8 mouse cellular contexts compared by ENCODE assay signal in the genomic region with DNA sequence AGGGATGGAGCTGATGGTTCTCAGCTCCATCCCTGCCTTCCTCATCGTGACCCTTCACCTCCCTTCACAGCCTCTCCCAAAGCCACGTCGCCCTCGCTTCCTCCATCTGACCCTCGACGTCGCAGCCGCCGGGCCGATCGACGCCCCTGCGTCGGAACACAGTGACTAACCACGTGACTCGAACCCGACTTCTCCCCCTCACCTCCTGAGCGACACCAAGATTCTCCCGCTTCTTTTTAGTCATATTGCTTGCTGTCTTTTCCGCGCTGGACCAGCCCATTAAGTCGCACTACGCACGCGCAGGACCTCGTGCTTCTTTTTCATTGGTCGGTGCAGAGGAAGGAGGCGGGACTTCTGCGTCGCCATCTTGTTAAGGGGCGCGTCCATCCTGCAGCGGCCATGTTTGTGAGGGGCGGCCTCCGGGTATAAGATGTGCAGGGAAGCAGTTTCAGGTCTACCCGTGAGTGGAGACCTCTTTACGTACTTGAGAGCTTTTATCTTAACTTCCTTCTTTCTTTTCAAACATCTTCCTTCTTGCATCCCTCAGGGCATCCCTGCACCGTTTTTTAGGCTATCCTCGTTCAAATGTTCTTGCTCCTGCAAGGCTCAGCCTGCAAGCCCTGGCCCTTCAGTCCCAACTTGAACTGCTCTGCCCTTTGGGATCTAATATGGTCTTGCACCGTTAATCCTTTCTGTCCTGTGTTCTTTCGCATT. TPM values are rescaled to one million over a fixed set of nuclear protein-coding genes. Genes with fewer than 3 reads are reported as not detected.
DNase-seq lines count a peak whose midpoint lies in the region; ATAC-seq and TF ChIP-seq lines count a peak whose summit lies in the region.

A gene (minus strand): TSS at position 313 of the 714 bp plus-strand sequence.

- H3K27ac ChIP-seq in heart, embryonic 12.5 days (ENCODE audit: poor library complexity, severe bottlenecking), result 0 out of 2 replicates have a peak within 1 kb of the TSS, but pooled peaks have one; percentile 8
- H3K27ac ChIP-seq in kidney, postnatal 0 days, result no peak within 1 kb of the TSS
- peak within 1 kb of the TSS; percentile 19; the same call in 1 of the 2 replicates for H3K27ac ChIP-seq in liver, embryonic 11.5 days (ENCODE audit: low read depth, low read length)
- H3K27ac ChIP-seq in stomach, embryonic 14.5 days (ENCODE audit: low read length), result no peak within 1 kb of the TSS

- 5% methylated on average over 41 of the region's 41 CpGs for WGBS in heart, embryonic 12.5 days
- WGBS in kidney, postnatal 0 days, result 5% methylated on average over 41 of the region's 41 CpGs
- 5% methylated on average over 41 of the region's 41 CpGs for WGBS in liver, embryonic 11.5 days
- WGBS in stomach, embryonic 14.5 days, result 4% methylated on average over 41 of the region's 41 CpGs

- peak within 1 kb of the TSS; percentile 77 for H3K9ac ChIP-seq in heart, embryonic 12.5 days
- H3K9ac ChIP-seq in kidney, postnatal 0 days (ENCODE audit: low read depth, low read length), result peak within 1 kb of the TSS; percentile 19; the same call in 1 of the 2 replicates
- peak within 1 kb of the TSS; percentile 79 for H3K9ac ChIP-seq in liver, embryonic 11.5 days (ENCODE audit: low read depth, low read length)
- H3K9ac ChIP-seq in stomach, embryonic 14.5 days (replicated peaks; ENCODE audit: low read depth, low read length), result no peak within 1 kb of the TSS; the same call in 1 of the 2 replicates

- H3K4me3 ChIP-seq in heart, embryonic 12.5 days, result peak within 1 kb of the TSS; percentile 62
- peak within 1 kb of the TSS; percentile 43 for H3K4me3 ChIP-seq in kidney, postnatal 0 days (replicated peaks; ENCODE audit: low read depth, low read length)
- H3K4me3 ChIP-seq in liver, embryonic 11.5 days (ENCODE audit: low read depth, low read length), result peak within 1 kb of the TSS; percentile 60
- peak within 1 kb of the TSS; percentile 52 for H3K4me3 ChIP-seq in stomach, embryonic 14.5 days (ENCODE audit: low read depth, low read length)

- 0 out of 2 replicates have a peak, but pooled peaks cover 2% of the 10 kb centered on the region for H3K36me3 ChIP-seq in heart, embryonic 12.5 days
- H3K36me3 ChIP-seq in kidney, postnatal 0 days (ENCODE audit: insufficient read depth, low read length), result no peaks in the 10 kb centered on the region
- H3K36me3 ChIP-seq in liver, embryonic 11.5 days (ENCODE audit: control insufficient read depth, insufficient read depth, low read length), result no peaks in the 10 kb centered on the region
- H3K36me3 ChIP-seq in stomach, embryonic 14.5 days (ENCODE audit: control insufficient read depth, insufficient read depth, low read length), result no peaks in the 10 kb centered on the region

- TF ChIP-seq CTCF in kidney, postnatal 0 days (IDR thresholded peaks at IDR 0.05; ENCODE audit: low read depth), result no peak

- H3K4me2 ChIP-seq in heart, embryonic 12.5 days, result peak within 1 kb of the TSS; percentile 88
- H3K4me2 ChIP-seq in kidney, postnatal 0 days (ENCODE audit: low read length), result peak within 1 kb of the TSS; percentile 55
- peak within 1 kb of the TSS; percentile 91 for H3K4me2 ChIP-seq in liver, embryonic 11.5 days
- H3K4me2 ChIP-seq in stomach, embryonic 14.5 days (replicated peaks; ENCODE audit: low read depth, low read length), result peak within 1 kb of the TSS; percentile 66

- 0 out of 2 replicates have a peak, but pooled peaks cover 2% of the 10 kb centered on the region for H3K9me3 ChIP-seq in heart, embryonic 12.5 days (replicated peaks)
- no peaks in the 10 kb centered on the region for H3K9me3 ChIP-seq in kidney, postnatal 0 days (replicated peaks; ENCODE audit: low read length)
- H3K9me3 ChIP-seq in liver, embryonic 11.5 days (ENCODE audit: control insufficient read depth, low read length), result no peaks in the 10 kb centered on the region
- H3K9me3 ChIP-seq in stomach, embryonic 14.5 days (ENCODE audit: control insufficient read depth, low read depth, low read length), result no peaks in the 10 kb centered on the region

- DNase-seq in CD4-positive helper T cell, adult 2 months (ENCODE audit: low read depth, low spot score), result peak; percentile 95
- peak; percentile 96 for DNase-seq in brain, embryonic 18.5 days (ENCODE audit: low read depth, low spot score)
- DNase-seq in kidney, postnatal 0 days (ENCODE audit: low spot score), result peak; percentile 98
- peak; percentile 95 for DNase-seq in liver, embryonic 11.5 days (ENCODE audit: low spot score)
- DNase-seq in naive thymus-derived CD4-positive, alpha-beta T cell, adult 2 months (ENCODE audit: low read depth), result peak; percentile 99

- peak; percentile 96 for ATAC-seq in erythroid progenitor cell, adult 5-6 weeks (replicated peaks; ENCODE audit: low FRiP score, poor library complexity, severe bottlenecking)
- ATAC-seq in heart, embryonic 12.5 days (ENCODE audit: insufficient number of reproducible peaks, low FRiP score), result peak; percentile 98
- ATAC-seq in kidney, postnatal 0 days (replicated peaks; ENCODE audit: low FRiP score, low read depth), result peak; percentile 94
- peak; percentile 93 for ATAC-seq in liver, embryonic 11.5 days (replicated peaks; ENCODE audit: low FRiP score)
- ATAC-seq in stomach, embryonic 14.5 days (ENCODE audit: insufficient number of reproducible peaks, insufficient read depth, low FRiP score, low read depth), result peak; percentile 97

- H3K27me3 ChIP-seq in heart, embryonic 12.5 days (replicated peaks), result 0 out of 2 replicates have a peak, but pooled peaks cover 2% of the 10 kb centered on the region
- no peaks in the 10 kb centered on the region for H3K27me3 ChIP-seq in kidney, postnatal 0 days (ENCODE audit: insufficient read depth, low read length)
- H3K27me3 ChIP-seq in liver, embryonic 11.5 days (replicated peaks; ENCODE audit: control insufficient read depth, insufficient read depth, low read length), result no peaks in the 10 kb centered on the region; the same call in 1 of the 2 replicates
- H3K27me3 ChIP-seq in stomach, embryonic 14.5 days (ENCODE audit: control insufficient read depth, insufficient read depth, low read length), result no peaks in the 10 kb centered on the region

- peaks cover 20% of the 10 kb centered on the region for H3K4me1 ChIP-seq in heart, embryonic 12.5 days (replicated peaks)
- H3K4me1 ChIP-seq in kidney, postnatal 0 days (replicated peaks; ENCODE audit: insufficient read depth, low read length), result peaks cover 11% of the 10 kb centered on the region
- H3K4me1 ChIP-seq in liver, embryonic 11.5 days (replicated peaks; ENCODE audit: control insufficient read depth, insufficient read depth, low read length), result peaks cover 10% of the 10 kb centered on the region
- H3K4me1 ChIP-seq in stomach, embryonic 14.5 days (ENCODE audit: control insufficient read depth, insufficient read depth, low read length), result peaks cover 22% of the 10 kb centered on the region; the same call in 1 of the 2 replicates

RNA-seq across cellular contexts. Expression of the gene that starts here (rescaled TPM):
- 7.9 and 11.7 TPM in 2 replicates for total RNA-seq in erythroid progenitor cell, adult 5-6 weeks (2015; ENCODE audit: low replicate concordance)
- total RNA-seq in erythroid progenitor cell, adult 5-6 weeks (2017; ENCODE audit: low replicate concordance), result 7.9 and 9.8 TPM in 2 replicates
- 15.8 and 16.0 TPM in 2 replicates for polyA plus RNA-seq in heart, embryonic 12.5 days (2016; fragmentation: Nextera tagmentation; extraction: Ambion mirVana)
- polyA plus RNA-seq in kidney, postnatal 0 days (2015; fragmentation: Nextera tagmentation; extraction: Ambion mirVana), result 8.2 and 9.2 TPM in 2 replicates
- polyA plus RNA-seq in liver, embryonic 11.5 days (2014; fragmentation: Nextera tagmentation; extraction: Ambion mirVana), result 15.2 and 15.4 TPM in 2 replicates
- polyA plus RNA-seq in stomach, embryonic 14.5 days (2014; fragmentation: Nextera tagmentation; extraction: Ambion mirVana), result 15.2 and 15.7 TPM in 2 replicates

Comparison
In these comparisons a context has a peak if more than half of its experiments do, and no peak if none do; other contexts are left out.
1. H3K27ac ChIP-seq: peak in heart, embryonic 12.5 days (single experiment) and liver, embryonic 11.5 days (single experiment); none in kidney, postnatal 0 days (single experiment) and stomach, embryonic 14.5 days (single experiment).
2. Peak in every context shown above with its lines, with median percentiles within 50 percentile points of each other: DNase-seq, ATAC-seq, H3K4me2 ChIP-seq and H3K4me3 ChIP-seq.